Mouse (Mus musculus): Measurements from ENCODE around the gene Pdhb. TPM values are rescaled to one million over a fixed set of nuclear protein-coding genes. Genes with fewer than 3 reads are reported as not detected.
"Not testable (repeated sequence)": the region's sequence is repeated elsewhere in the genome, so short reads cannot be mapped to it uniquely, and the experiment has no call there.

Pdhb gene
- polyA plus RNA-seq, 1 experiment from 2014 or later = 207 TPM

DNA sequence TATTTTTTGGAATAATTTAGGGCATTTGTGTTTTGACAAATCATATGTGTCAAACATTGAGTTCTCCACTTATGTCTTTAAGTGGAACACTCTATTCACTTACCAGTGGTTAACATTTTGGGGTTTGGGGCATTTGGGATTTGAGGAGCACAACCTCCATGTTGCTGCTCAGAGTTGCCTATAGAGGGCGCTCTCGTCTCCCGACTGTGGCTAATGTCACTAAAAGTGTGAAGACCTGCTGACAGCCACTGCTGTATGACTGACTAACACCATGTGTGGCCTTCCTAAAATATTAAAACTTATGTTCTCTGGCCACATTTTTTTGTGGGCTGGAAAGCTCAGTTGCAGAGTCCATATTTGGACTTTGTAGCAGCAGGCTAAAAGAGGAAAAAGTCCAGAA is 10.5 kb upstream of the Pdhb start:
- no peak for ATAC-seq (ENCODE audit: low FRiP score)
- WGBS = 63% methylated on average over 3 of the region's 3 CpGs
- Histone ChIP-seq H3K4me3 (no peak overlapping the region), H3K27me3 (no peaks in the 10 kb centered on the region), H3K27ac (no peak overlapping the region), H3K9ac (no peak overlapping the region), H3K4me2 (replicated peaks) (no peak overlapping the region), H3K4me1 (no peaks in the 10 kb centered on the region), H3K9me3 (replicated peaks) (no peaks in the 10 kb centered on the region), H3K36me3 (no peaks in the 10 kb centered on the region)

DNA sequence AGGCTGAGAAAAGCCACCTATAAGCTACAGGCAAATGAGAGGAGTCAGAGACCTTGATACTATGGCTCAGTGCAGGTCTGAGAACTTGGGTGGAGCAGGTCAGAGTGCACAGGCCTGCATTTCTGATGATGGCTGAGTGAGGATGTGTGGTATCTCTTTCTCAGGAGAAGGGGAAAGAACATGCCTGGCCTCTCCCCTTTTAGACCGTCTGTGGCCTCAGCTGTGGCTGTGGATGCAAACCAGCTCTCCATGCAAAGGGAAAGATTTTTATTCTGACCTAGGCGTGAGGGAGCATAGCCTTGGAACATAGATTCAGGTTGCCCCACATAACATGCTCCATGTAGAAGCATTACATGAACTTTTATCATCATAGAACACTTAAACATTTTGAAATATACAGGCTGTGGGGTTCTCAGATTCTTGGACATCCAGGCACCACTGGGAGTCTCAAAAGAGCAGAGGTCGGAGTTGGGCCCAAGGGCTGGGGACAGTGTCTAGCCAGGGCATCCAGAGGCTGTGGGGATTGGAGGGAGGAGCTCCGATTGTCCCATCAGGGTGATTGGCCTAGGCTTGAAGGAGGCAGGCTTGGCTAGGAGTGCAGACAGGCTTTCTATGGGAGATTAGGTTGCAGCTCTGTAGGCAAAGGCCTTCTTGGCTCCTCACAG is 7.7 kb upstream of the Pdhb start:
- Histone ChIP-seq H3K9me3 (replicated peaks) (no peaks in the 10 kb centered on the region), H3K27ac (no peak overlapping the region), H3K9ac (no peak overlapping the region), H3K4me1 (no peaks in the 10 kb centered on the region), H3K36me3 (no peaks in the 10 kb centered on the region), H3K4me2 (replicated peaks) (no peak overlapping the region), H3K27me3 (no peaks in the 10 kb centered on the region), H3K4me3 (no peak overlapping the region)
- ATAC-seq (ENCODE audit: low FRiP score) = no peak
- 73% methylated on average over 4 of the region's 4 CpGs for WGBS

DNA sequence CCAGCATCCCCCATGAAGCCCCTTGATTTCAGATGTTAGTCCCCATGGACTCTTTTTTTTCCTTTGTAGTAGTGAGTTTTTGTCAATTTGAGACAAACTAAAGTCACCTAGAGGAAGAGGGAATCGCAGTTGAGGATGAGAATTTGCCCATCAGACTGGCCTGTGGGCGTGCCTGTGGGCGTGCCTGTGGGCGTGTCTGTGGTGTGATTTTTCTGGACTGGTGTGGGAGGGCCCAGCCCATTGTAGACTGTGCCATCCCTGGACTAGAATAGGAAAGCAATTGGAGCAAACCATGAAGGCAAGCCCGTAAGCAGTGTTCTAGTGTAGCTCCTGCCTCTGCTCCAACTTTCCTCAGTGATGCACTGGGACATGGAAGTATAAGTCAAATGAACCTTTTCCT is 3.4 kb upstream of the Pdhb start:
- H3K4me2 ChIP-seq (replicated peaks) = no peak overlapping the region
- H3K4me1 ChIP-seq = peaks cover 10% of the 10 kb centered on the region
- ATAC-seq (ENCODE audit: low FRiP score) = no peak
- no peak overlapping the region for H3K27ac ChIP-seq
- no peak overlapping the region for H3K4me3 ChIP-seq
- H3K27me3 ChIP-seq = no peaks in the 10 kb centered on the region
- no peak overlapping the region for H3K9ac ChIP-seq
- WGBS = 59% methylated on average over 5 of the region's 5 CpGs
- H3K36me3 ChIP-seq = no peaks in the 10 kb centered on the region
- no peaks in the 10 kb centered on the region for H3K9me3 ChIP-seq (replicated peaks)

DNA sequence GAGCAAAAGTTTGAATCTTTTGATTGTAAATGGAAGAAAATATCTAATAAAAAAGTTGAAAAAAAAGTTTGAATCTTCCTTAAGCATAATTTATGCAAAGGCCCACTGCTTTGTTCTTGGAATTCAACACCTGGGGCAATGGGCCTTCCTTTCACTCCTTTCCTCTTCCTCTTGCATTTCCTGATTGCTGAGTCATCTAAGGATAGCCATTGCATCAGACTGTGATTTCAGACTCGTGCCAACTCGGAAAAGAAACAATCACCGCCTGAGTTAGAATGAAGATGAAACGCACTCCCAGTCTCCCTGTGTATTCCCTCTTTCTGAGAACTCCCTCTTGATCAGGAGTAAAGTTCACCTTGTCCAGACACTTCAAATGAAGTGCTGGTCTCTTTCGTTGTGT is 1.8 kb upstream of the Pdhb start:
- Histone ChIP-seq H3K27ac (no peak overlapping the region), H3K4me2 (replicated peaks) (no peak overlapping the region), H3K9ac (no peak overlapping the region), H3K9me3 (replicated peaks) (no peaks in the 10 kb centered on the region), H3K4me3 (no peak overlapping the region), H3K4me1 (peaks cover 10% of the 10 kb centered on the region), H3K27me3 (no peaks in the 10 kb centered on the region), H3K36me3 (peaks cover 11% of the 10 kb centered on the region)
- ATAC-seq (ENCODE audit: low FRiP score) = no peak
- 88% methylated on average over 5 of the region's 5 CpGs for WGBS

DNA sequence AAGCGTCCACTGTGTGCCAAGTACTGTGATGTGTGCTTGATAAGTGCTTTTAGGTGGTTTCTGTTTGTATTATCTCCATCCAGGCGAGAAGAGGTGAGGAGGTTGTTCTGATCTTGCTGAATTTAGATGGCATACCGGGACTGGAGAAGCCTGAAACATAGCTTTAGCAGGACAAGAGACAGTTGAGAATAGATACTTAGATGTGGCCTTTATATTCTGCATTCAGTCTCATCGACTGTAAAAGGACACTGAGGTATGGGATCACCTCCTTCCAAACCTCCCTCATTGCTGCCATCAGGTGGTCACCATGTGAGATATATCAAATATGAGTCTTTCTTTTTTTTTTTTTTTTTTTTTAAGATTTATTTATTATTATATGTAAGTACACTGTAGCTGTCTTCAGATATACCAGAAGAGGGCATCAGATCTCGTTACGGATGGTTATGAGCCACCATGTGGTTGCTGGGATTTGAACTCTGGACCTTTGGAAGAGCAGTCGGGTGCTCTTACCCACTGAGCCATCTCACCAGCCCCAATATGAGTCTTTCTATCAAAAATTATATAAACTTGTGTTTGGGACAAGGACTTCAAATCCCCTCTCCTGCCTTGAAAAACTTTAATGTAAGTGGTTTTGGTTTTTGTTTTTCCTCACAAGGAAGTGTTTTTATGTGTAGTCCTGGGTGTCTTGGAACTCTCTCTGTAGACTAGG is 871 bp upstream of the Pdhb start:
- ATAC-seq (ENCODE audit: low FRiP score); H3K9me3 ChIP-seq (replicated peaks); H3K27me3 ChIP-seq; H3K4me1 ChIP-seq: not testable (repeated sequence)
- peak overlapping the region; percentile 62; the same call in 1 of the 2 replicates for H3K27ac ChIP-seq
- 32% methylated on average over 7 of the region's 7 CpGs for WGBS
- peak overlapping the region; percentile 53 for H3K9ac ChIP-seq
- H3K36me3 ChIP-seq = peaks cover 20% of the 10 kb centered on the region
- H3K4me3 ChIP-seq = peak overlapping the region; percentile 81
- H3K4me2 ChIP-seq (replicated peaks) = peak overlapping the region; percentile 82

DNA sequence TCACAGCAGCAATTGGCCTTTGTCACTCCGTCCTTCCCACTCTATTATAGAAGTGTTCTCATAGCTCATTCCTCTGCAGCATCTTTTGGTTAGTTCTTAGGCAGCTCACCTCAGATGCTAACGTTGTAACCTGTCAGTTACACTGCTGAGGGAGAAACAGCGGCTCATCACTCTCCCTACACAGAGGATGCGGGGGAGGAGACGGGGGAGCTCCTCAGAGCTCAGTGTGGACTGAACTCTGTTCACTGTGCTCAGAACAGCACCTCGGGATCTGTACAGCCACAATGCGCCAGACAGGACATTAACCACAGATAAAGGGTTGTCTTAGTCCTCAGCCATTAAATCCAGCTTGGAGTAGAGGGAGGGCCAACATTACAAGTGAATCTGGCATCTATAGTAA is 8.4 kb downstream of the Pdhb start:
- WGBS = 85% methylated on average over 7 of the region's 7 CpGs
- Histone ChIP-seq H3K36me3 (peaks cover 79% of the 10 kb centered on the region), H3K4me1 (no peaks in the 10 kb centered on the region), H3K9me3 (replicated peaks) (no peaks in the 10 kb centered on the region), H3K4me2 (replicated peaks) (no peak overlapping the region), H3K27ac (no peak overlapping the region), H3K4me3 (no peak overlapping the region), H3K9ac (no peak overlapping the region), H3K27me3 (no peaks in the 10 kb centered on the region)
- ATAC-seq (ENCODE audit: low FRiP score) = no peak

DNA sequence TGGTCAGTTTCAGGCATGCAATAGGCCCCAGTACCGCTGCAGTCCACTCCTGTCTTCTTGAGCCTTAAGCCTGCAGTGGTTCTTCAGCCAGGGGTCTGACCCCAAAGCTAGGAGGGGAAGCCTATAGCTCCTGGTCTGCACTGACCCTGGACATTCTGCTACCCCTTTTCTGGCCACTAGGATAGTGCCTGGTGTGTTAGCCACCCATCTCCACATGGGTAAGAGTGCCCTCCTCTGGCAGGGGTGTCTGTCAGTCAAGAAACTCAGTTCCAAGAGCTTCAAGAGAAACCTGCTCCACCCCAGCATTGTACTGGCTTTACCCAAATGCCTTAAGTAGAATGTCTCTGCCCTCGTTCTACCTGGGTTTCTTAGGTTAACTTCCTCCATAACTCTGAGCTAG is 11.0 kb downstream of the Pdhb start:
- H3K4me3 ChIP-seq = no peak overlapping the region
- no peak for ATAC-seq (ENCODE audit: low FRiP score)
- peaks cover 58% of the 10 kb centered on the region for H3K36me3 ChIP-seq
- H3K9me3 ChIP-seq (replicated peaks) = no peaks in the 10 kb centered on the region
- H3K4me2 ChIP-seq (replicated peaks) = no peak overlapping the region
- 81% methylated on average over 2 of the region's 2 CpGs for WGBS
- no peaks in the 10 kb centered on the region for H3K27me3 ChIP-seq
- H3K4me1 ChIP-seq = no peaks in the 10 kb centered on the region
- no peak overlapping the region for H3K9ac ChIP-seq
- H3K27ac ChIP-seq = no peak overlapping the region

DNA sequence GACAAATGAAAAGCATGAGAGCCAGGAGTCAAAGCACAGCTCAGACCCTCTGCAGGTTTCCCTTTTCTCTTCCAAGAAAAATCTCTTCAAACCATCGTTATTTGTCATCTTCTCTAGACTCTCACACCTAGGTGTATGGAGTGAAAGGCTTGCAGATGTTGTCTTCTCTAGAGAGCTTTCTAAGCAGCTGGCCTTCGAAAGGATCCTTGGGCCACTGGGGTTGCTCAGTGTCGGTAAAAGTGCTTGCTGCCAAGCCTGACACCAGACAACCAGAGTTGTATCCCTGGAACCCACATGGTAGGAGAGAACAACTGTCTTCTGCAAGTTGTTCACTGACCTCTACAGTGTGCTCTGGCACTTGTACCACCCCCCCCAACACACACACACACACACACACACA is 13.7 kb downstream of the Pdhb start:
- H3K27me3 ChIP-seq = no peaks in the 10 kb centered on the region
- no peak overlapping the region for H3K27ac ChIP-seq
- no peak for ATAC-seq (ENCODE audit: low FRiP score)
- H3K4me3 ChIP-seq = no peak overlapping the region
- peaks cover 39% of the 10 kb centered on the region for H3K36me3 ChIP-seq
- no peak overlapping the region for H3K4me2 ChIP-seq (replicated peaks)
- WGBS = 81% methylated on average over 3 of the region's 3 CpGs
- no peaks in the 10 kb centered on the region for H3K9me3 ChIP-seq (replicated peaks)
- no peaks in the 10 kb centered on the region for H3K4me1 ChIP-seq
- H3K9ac ChIP-seq = no peak overlapping the region

DNA sequence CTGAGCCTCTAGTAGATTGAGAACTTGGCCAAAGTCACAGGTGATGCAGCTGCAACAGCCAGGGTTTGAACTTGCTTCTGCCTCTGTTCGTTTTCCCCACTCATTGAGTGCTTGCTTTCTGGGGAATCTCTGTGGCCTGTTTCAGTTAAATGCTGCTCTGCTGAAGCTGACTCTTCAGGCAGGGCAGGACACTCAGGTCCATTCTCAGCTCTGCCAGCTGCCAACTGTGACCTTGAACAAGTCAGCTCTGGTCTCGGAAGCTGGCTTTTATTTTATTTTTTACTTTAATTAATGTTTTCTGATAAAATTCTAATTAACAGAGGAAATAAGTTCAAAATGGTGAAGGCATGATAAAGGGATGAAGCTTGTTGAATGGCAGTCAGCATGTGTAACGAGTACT is 14.1 kb downstream of the Pdhb start:
- Histone ChIP-seq H3K9me3 (replicated peaks) (no peaks in the 10 kb centered on the region), H3K27me3 (no peaks in the 10 kb centered on the region), H3K4me1 (no peaks in the 10 kb centered on the region), H3K4me3 (no peak overlapping the region), H3K9ac (no peak overlapping the region), H3K4me2 (replicated peaks) (no peak overlapping the region), H3K27ac (no peak overlapping the region), H3K36me3 (peaks cover 35% of the 10 kb centered on the region)
- 94% methylated on average over 3 of the region's 3 CpGs for WGBS
- ATAC-seq (ENCODE audit: low FRiP score) = no peak

DNA sequence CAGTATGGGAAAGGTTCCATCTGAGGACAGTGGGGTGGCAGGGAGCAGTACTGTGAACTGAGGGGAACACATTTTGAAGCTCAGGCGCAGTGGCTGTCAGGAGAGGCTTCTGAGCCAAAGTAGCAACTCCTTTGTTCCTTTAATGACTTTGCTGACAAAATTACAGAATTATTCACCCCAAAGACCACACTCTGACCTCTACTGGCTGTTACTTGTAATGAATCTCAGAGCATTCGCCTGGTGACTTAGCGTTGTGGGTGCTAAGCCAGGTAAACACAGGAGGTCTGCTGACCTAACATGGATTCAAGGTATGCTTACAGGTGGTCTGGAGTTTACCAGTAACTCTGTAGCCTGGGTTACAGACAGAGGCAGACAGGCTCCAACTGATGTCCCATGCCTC is 15.9 kb downstream of the Pdhb start:
- Histone ChIP-seq H3K27me3 (no peaks in the 10 kb centered on the region), H3K4me1 (no peaks in the 10 kb centered on the region), H3K27ac (no peak overlapping the region), H3K36me3 (peaks cover 35% of the 10 kb centered on the region), H3K9ac (no peak overlapping the region), H3K4me2 (replicated peaks) (no peak overlapping the region), H3K9me3 (replicated peaks) (no peaks in the 10 kb centered on the region), H3K4me3 (no peak overlapping the region)
- ATAC-seq (ENCODE audit: low FRiP score) = no peak
- 36% methylated on average over 3 of the region's 3 CpGs for WGBS

DNA sequence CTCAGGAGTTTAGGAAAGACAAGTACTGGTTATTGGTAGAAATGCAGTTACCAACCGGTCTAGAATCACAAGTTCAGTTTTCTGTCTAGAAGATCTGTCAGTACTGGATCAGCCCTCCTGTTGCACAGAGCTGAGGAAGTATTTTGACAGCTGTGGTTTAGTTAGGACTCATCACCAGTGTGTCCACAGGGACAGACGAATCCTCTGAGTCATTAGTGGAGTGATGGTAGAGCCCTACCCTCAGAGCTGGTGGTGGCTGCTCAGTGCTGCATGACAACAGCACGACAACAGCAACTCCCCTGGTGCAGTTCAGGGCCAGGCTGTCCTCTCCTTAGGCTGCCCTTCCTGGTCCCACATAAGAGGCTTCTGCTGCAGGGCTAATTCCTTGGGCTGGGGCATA is 18.8 kb downstream of the Pdhb start:
- peaks cover 34% of the 10 kb centered on the region for H3K36me3 ChIP-seq
- 63% methylated on average over 3 of the region's 3 CpGs for WGBS
- H3K4me1 ChIP-seq = no peaks in the 10 kb centered on the region
- no peaks in the 10 kb centered on the region for H3K9me3 ChIP-seq (replicated peaks)
- no peak overlapping the region for H3K4me2 ChIP-seq (replicated peaks)
- H3K4me3 ChIP-seq = no peak overlapping the region
- H3K27me3 ChIP-seq = no peaks in the 10 kb centered on the region
- no peak overlapping the region for H3K9ac ChIP-seq
- H3K27ac ChIP-seq = no peak overlapping the region
- no peak for ATAC-seq (ENCODE audit: low FRiP score)

DNA sequence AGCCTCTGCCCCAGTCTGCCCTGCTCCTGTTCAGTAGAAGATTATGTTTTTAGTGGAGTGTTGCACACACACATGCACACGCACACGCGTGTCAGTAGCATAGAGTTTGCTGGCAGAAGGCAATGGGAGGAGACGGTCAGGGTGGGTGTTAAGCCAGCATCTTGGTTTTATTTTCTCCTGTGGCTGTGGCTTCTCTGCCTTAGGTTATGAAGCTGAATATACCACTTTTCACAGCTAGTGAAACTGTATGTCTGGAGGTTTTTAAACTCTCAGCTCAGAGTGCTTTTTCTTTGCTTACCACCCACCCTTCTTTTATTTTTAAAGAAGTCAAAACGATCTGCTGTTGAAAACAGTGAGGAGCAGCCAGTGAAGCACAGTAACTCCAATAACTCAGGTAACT is 21.1 kb downstream of the Pdhb start:
- H3K9me3 ChIP-seq (replicated peaks) = no peaks in the 10 kb centered on the region
- H3K4me1 ChIP-seq = no peaks in the 10 kb centered on the region
- no peak overlapping the region for H3K4me2 ChIP-seq (replicated peaks)
- H3K27me3 ChIP-seq = no peaks in the 10 kb centered on the region
- peaks cover 40% of the 10 kb centered on the region for H3K36me3 ChIP-seq
- WGBS = 93% methylated on average over 5 of the region's 5 CpGs
- no peak overlapping the region for H3K27ac ChIP-seq
- no peak for ATAC-seq (ENCODE audit: low FRiP score)
- H3K4me3 ChIP-seq = no peak overlapping the region
- no peak overlapping the region for H3K9ac ChIP-seq

DNA sequence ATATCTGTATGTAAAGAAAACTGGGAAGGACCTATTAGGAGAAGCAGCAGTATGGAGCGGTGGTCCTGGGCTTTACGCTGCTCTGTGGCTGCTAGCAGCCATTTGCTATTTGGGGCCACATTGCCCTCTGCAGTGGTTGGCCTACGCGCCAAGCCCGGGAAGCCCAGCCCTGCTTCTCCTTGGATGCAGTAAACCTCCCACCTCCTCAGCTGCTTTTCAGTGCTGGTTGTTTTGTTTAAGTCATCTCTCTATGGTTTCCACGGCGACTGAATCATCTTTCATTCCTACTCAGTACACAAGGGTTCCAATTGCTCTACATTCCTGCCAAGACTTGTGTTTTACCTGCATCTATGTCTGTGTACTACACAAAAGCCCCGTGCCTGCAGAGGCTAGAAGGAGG is 24.0 kb downstream of the Pdhb start:
- H3K27me3 ChIP-seq = no peaks in the 10 kb centered on the region
- H3K4me1 ChIP-seq = no peaks in the 10 kb centered on the region
- H3K36me3 ChIP-seq = peaks cover 60% of the 10 kb centered on the region
- 80% methylated on average over 8 of the region's 8 CpGs for WGBS
- no peak for ATAC-seq (ENCODE audit: low FRiP score)
- H3K27ac ChIP-seq = no peak overlapping the region
- no peak overlapping the region for H3K4me3 ChIP-seq
- H3K4me2 ChIP-seq (replicated peaks) = no peak overlapping the region
- no peak overlapping the region for H3K9ac ChIP-seq
- H3K9me3 ChIP-seq (replicated peaks) = no peaks in the 10 kb centered on the region
